Mouse (Mus musculus) gastrocnemius, postnatal 10 days (tissue): ENCODE measurements around the gene Tecpr1. TPM values are rescaled to one million over a fixed set of nuclear protein-coding genes. Genes with fewer than 3 reads are reported as not detected.

Experiments
- DNase-seq: peaks from one replicate; pipeline ENCODE4 v3.0.0; 2021; ENCODE audit warnings: mixed read lengths
- total RNA-seq, 2 experiments: library from RNA; stranded (reverse); gene quantifications; 2 replicates each; pipeline ENCODE4 v1.2.3; 2021

Tecpr1 gene
- total RNA-seq, 2 experiments from 2014 or later: 17.8 to 21.3 TPM

GRCm38 (mm10) chr5:144165756-144166155 is 57.7 kb downstream of the Tecpr1 start:
- DNase-seq: no peak

GRCm38 (mm10) chr5:144162813-144163517 is 60.5 kb downstream of the Tecpr1 start:
- no peak for DNase-seq

- no peak for DNase-seq
Observed at GRCm38 (mm10) chr5:144162080-144162812, 61.2 kb downstream of the Tecpr1 start.

- DNase-seq: no peak
Observed at GRCm38 (mm10) chr5:144159137-144159536, 64.3 kb downstream of the Tecpr1 start.

- DNase-seq: peak; percentile 57
Observed at GRCm38 (mm10) chr5:144158604-144159003, 64.8 kb downstream of the Tecpr1 start.

- peak; percentile 53 for DNase-seq
Observed at GRCm38 (mm10) chr5:144154528-144154927, 68.9 kb downstream of the Tecpr1 start.

- no peak for DNase-seq
Observed at GRCm38 (mm10) chr5:144151270-144151669, 72.1 kb downstream of the Tecpr1 start.

GRCm38 (mm10) chr5:144149530-144149929 is 73.9 kb downstream of the Tecpr1 start:
- no peak for DNase-seq

- no peak for DNase-seq
Observed at GRCm38 (mm10) chr5:144146898-144147297, 76.5 kb downstream of the Tecpr1 start.

Other genes with a start within 250 kb of the Tecpr1 start
- gene Ccz1, start 208.7 kb downstream of the Tecpr1 start, total RNA-seq: 10 to 100 TPM; 30.8 to 33.1 TPM
- gene Ocm, start 196.9 kb downstream of the Tecpr1 start, total RNA-seq: not detected
- gene Lmtk2, start 123.2 kb downstream of the Tecpr1 start, total RNA-seq: 10 to 100 TPM; 12.5 to 13.8 TPM
- under 1 TPM in 1 of 2 experiments, not detected in 1; 0.32 TPM for gene Bhlha15, start 33.3 kb downstream of the Tecpr1 start, total RNA-seq
- 10 to 100 TPM; 44.2 to 48.4 TPM for gene Bri3, start 20.8 kb upstream of the Tecpr1 start, total RNA-seq
- gene Baiap2l1, start 134.5 kb upstream of the Tecpr1 start, total RNA-seq: 1 to 10 TPM; 2.2 to 4.0 TPM